Mouse (Mus musculus) mature B cell (primary cell): ENCODE measurements around the gene B3galt6.

Experiments used
- in situ Hi-C: fragments of 300-500 bp; cut with MboI; formaldehyde crosslinking; loops from 2 replicates; pipeline ENCODE4 v1.14.3; 2019

Gene B3galt6

GRCm38 (mm10) chr4:155992241-155992905 lies at the start of gene B3galt6, which contains the start of gene Sdf4:
B3galt6 (minus strand) TSS chr4:155992649.
Sdf4 (plus strand) TSS chr4:155992872.
- in situ Hi-C loops: no loop called here

GRCm38 (mm10) chr4:156034901-156035300 lies 42.5 kb upstream of the B3galt6 start:
- in situ Hi-C loops: no loop called here

- in situ Hi-C loops: no loop called here
These were observed 41.9 kb upstream of the B3galt6 start for GRCm38 (mm10) chr4:156034301-156034700.

GRCm38 (mm10) chr4:156033476-156034119 lies 41.1 kb upstream of the B3galt6 start:
- in situ Hi-C loops: no loop called here

- in situ Hi-C loops: no loop called here
These were observed 40.4 kb upstream of the B3galt6 start for GRCm38 (mm10) chr4:156032856-156033255.

GRCm38 (mm10) chr4:156031593-156032391 lies 39.3 kb upstream of the B3galt6 start:
- in situ Hi-C loops: no loop called here

- in situ Hi-C loops: no loop called here
These were observed 38.8 kb upstream of the B3galt6 start for GRCm38 (mm10) chr4:156031255-156031592.

GRCm38 (mm10) chr4:156030651-156031118 lies 38.2 kb upstream of the B3galt6 start:
- in situ Hi-C loops: no loop called here

- in situ Hi-C loops: no loop called here
These were observed 36.1 kb upstream of the B3galt6 start for GRCm38 (mm10) chr4:156028580-156028979.

GRCm38 (mm10) chr4:156026013-156026412 lies 33.6 kb upstream of the B3galt6 start, which contains the start of gene Tnfrsf18:
Tnfrsf18 (plus strand) TSS chr4:156026164.
- in situ Hi-C loops: no loop called here

- in situ Hi-C loops: no loop called here
These were observed 31.7 kb upstream of the B3galt6 start for GRCm38 (mm10) chr4:156024184-156024583.

GRCm38 (mm10) chr4:156023520-156023919 lies 31.1 kb upstream of the B3galt6 start:
- in situ Hi-C loops: no loop called here

GRCm38 (mm10) chr4:156021942-156022419 lies 29.5 kb upstream of the B3galt6 start:
- in situ Hi-C loops: no loop called here

GRCm38 (mm10) chr4:156021381-156021780 lies 28.9 kb upstream of the B3galt6 start:
- in situ Hi-C loops: no loop called here

- in situ Hi-C loops: no loop called here
These were observed 27.3 kb upstream of the B3galt6 start for GRCm38 (mm10) chr4:156019771-156020170.

- in situ Hi-C loops: no loop called here
These were observed 22.0 kb upstream of the B3galt6 start for GRCm38 (mm10) chr4:156014436-156014835.

GRCm38 (mm10) chr4:156013637-156014036 lies 21.2 kb upstream of the B3galt6 start, which contains the start of gene Tnfrsf4:
Tnfrsf4 (plus strand) TSS chr4:156013843.
- in situ Hi-C loops: no loop called here

- in situ Hi-C loops: no loop called here
These were observed 15.9 kb upstream of the B3galt6 start for GRCm38 (mm10) chr4:156008369-156008768.

- in situ Hi-C loops: no loop called here
These were observed 11.7 kb upstream of the B3galt6 start for GRCm38 (mm10) chr4:156004109-156004508.

- in situ Hi-C loops: no loop called here
These were observed 1.2 kb upstream of the B3galt6 start for GRCm38 (mm10) chr4:155993606-155994005.

- in situ Hi-C loops: no loop called here
These were observed 578 bp upstream of the B3galt6 start for GRCm38 (mm10) chr4:155992906-155993547.

- in situ Hi-C loops: no loop called here
These were observed 580 bp downstream of the B3galt6 start for GRCm38 (mm10) chr4:155991908-155992230.
